ENCODE assay signal across 16 mouse cellular contexts in genomic region chr14:57724473-57724872, GRCm38 (mm10). TPM values are rescaled to one million over a fixed set of nuclear protein-coding genes. Genes with fewer than 3 reads are reported as not detected.
DNase-seq lines count a peak whose midpoint lies in the region; ATAC-seq and TF ChIP-seq lines count a peak whose summit lies in the region.
"Had no signal": no experiment of that assay in that cellular context is flagged by ENCODE, and none has a peak within 500 bp of the region (broad histone marks: within the 10 kb centered on the region; RNA-seq: fewer than 3 reads in every experiment).

No protein-coding gene starts in this region.

- H3K9ac ChIP-seq in forebrain, postnatal 0 days: no peak overlapping the region
- no peak overlapping the region for H3K9ac ChIP-seq in forebrain, embryonic 15.5 days (replicated peaks)
- H3K9ac ChIP-seq in lung, postnatal 0 days (replicated peaks; ENCODE audit: low read depth): no peak overlapping the region
- H3K9ac ChIP-seq: limb, embryonic 13.5 days had no signal

- no peak overlapping the region for H3K4me3 ChIP-seq in forebrain, postnatal 0 days (ENCODE audit: low read depth, low read length)
- H3K4me3 ChIP-seq in forebrain, embryonic 15.5 days: no peak overlapping the region
- no peak overlapping the region for H3K4me3 ChIP-seq in kidney, adult 2 months (ENCODE audit: insufficient read depth, low read depth, low read length)
- no peak overlapping the region for H3K4me3 ChIP-seq in lung, postnatal 0 days (ENCODE audit: low read depth, low read length)
- H3K4me3 ChIP-seq in lung, adult 2 months (replicated peaks; ENCODE audit: extremely low read depth, low read depth, low read length): no peak overlapping the region
- H3K4me3 ChIP-seq: forebrain, embryonic 10.5 days; limb, embryonic 13.5 days; midbrain, embryonic 10.5 days; myocyte had no signal

- TF ChIP-seq CTCF in forebrain, postnatal 0 days (IDR thresholded peaks at IDR 0.05; ENCODE audit: low read depth): no peak
- TF ChIP-seq CTCF in kidney, adult 2 months (conservative IDR thresholded peaks at IDR 0.05; ENCODE audit: insufficient read depth, insufficient read length, low read depth, low read length): no peak
- no peak for TF ChIP-seq CTCF in lung, postnatal 0 days (IDR thresholded peaks at IDR 0.05)
- no peak for TF ChIP-seq CTCF in lung, adult 2 months (IDR thresholded peaks at IDR 0.05; ENCODE audit: insufficient read depth, low read length)

- TF ChIP-seq POLR2A in kidney, adult 2 months (IDR thresholded peaks at IDR 0.05; ENCODE audit: low read depth, low read length): no peak
- TF ChIP-seq POLR2A in lung, adult 2 months (IDR thresholded peaks at IDR 0.05; ENCODE audit: borderline replicate concordance, extremely low read depth, low read depth, low read length): no peak

- ATAC-seq in forebrain, postnatal 0 days: peak; percentile 94
- no peak for ATAC-seq in forebrain, embryonic 15.5 days (replicated peaks)
- peak; percentile 78 for ATAC-seq in lung, postnatal 0 days
- ATAC-seq in CD4-positive, CD25-positive, alpha-beta regulatory T cell, adult 4 months: no peak

- H3K4me2 ChIP-seq in forebrain, postnatal 0 days (ENCODE audit: low read depth): no peak overlapping the region
- no peak overlapping the region for H3K4me2 ChIP-seq in forebrain, embryonic 15.5 days (replicated peaks)
- no peak overlapping the region for H3K4me2 ChIP-seq in lung, postnatal 0 days (replicated peaks; ENCODE audit: low read depth, low read length)
- H3K4me2 ChIP-seq: limb, embryonic 13.5 days had no signal

- peak overlapping the region; percentile 50; the same call in 1 of the 2 replicates for H3K27ac ChIP-seq in forebrain, postnatal 0 days (ENCODE audit: low read depth, low read length)
- H3K27ac ChIP-seq in forebrain, embryonic 15.5 days (replicated peaks): no peak overlapping the region
- H3K27ac ChIP-seq in kidney, adult 2 months (ENCODE audit: insufficient read depth, low read depth, low read length): peak overlapping the region; percentile 37; the same call in 1 of the 2 replicates
- H3K27ac ChIP-seq in lung, postnatal 0 days (ENCODE audit: low read length): no peak overlapping the region; the same call in 1 of the 2 replicates
- H3K27ac ChIP-seq: forebrain, embryonic 10.5 days; limb, embryonic 13.5 days; midbrain, embryonic 10.5 days had no signal

- no peak for TF ChIP-seq EP300 in lung, postnatal 0 days (IDR thresholded peaks at IDR 0.05)

- DNase-seq in forebrain, postnatal 0 days: peak; percentile 59
- DNase-seq in kidney, adult 2 months: no peak
- no peak for DNase-seq in kidney, adult 8-10 months
- peak; percentile 72 for DNase-seq in lung, postnatal 0 days (ENCODE audit: low spot score)
- no peak for DNase-seq in lung, adult 2 months
- DNase-seq in layer of hippocampus, postnatal 36 days: peak; percentile 49 to 55
- DNase-seq: adrenal gland, adult 2 months; cerebellum, adult 2 months had no signal

- WGBS in forebrain, postnatal 0 days: 49% methylated on average over 4 of the region's 4 CpGs
- WGBS in forebrain, embryonic 15.5 days: 71% methylated on average over 4 of the region's 4 CpGs
- 50% methylated on average over 4 of the region's 4 CpGs for WGBS in kidney, adult 2 months
- WGBS in lung, postnatal 0 days: 50% methylated on average over 4 of the region's 4 CpGs
- 58% methylated on average over 4 of the region's 4 CpGs for WGBS in lung, adult 2 months

- H3K9me3 ChIP-seq in forebrain, postnatal 0 days (ENCODE audit: low read length): no peaks in the 10 kb centered on the region
- no peaks in the 10 kb centered on the region for H3K9me3 ChIP-seq in forebrain, embryonic 15.5 days
- H3K9me3 ChIP-seq in lung, postnatal 0 days (ENCODE audit: low read length): no peaks in the 10 kb centered on the region
- H3K9me3 ChIP-seq: forebrain, embryonic 10.5 days; limb, embryonic 13.5 days had no signal

- no peaks in the 10 kb centered on the region for H3K4me1 ChIP-seq in forebrain, postnatal 0 days (ENCODE audit: insufficient read depth)
- H3K4me1 ChIP-seq in forebrain, embryonic 15.5 days: peaks cover 2% of the 10 kb centered on the region; the same call in 1 of the 2 replicates
- peaks cover 10% of the 10 kb centered on the region; the same call in 1 of the 2 replicates for H3K4me1 ChIP-seq in kidney, adult 2 months (ENCODE audit: control insufficient read depth, insufficient read depth, low read length)
- no peaks in the 10 kb centered on the region for H3K4me1 ChIP-seq in lung, postnatal 0 days (ENCODE audit: insufficient read depth, low read depth, low read length)
- H3K4me1 ChIP-seq in lung, adult 2 months (ENCODE audit: control insufficient read depth, insufficient read depth, low read length): peaks cover 20% of the 10 kb centered on the region
- H3K4me1 ChIP-seq: forebrain, embryonic 10.5 days; limb, embryonic 13.5 days had no signal

- H3K36me3 ChIP-seq in forebrain, postnatal 0 days (ENCODE audit: insufficient read depth): no peaks in the 10 kb centered on the region
- no peaks in the 10 kb centered on the region for H3K36me3 ChIP-seq in forebrain, embryonic 15.5 days
- H3K36me3 ChIP-seq in kidney, adult 2 months (ENCODE audit: control insufficient read depth, insufficient read depth, low read length): 0 out of 2 replicates have a peak, but pooled peaks cover 2% of the 10 kb centered on the region
- no peaks in the 10 kb centered on the region for H3K36me3 ChIP-seq in lung, postnatal 0 days (ENCODE audit: insufficient read depth, low read length)

- no peaks in the 10 kb centered on the region for H3K27me3 ChIP-seq in forebrain, postnatal 0 days (ENCODE audit: insufficient read depth, low read length)
- H3K27me3 ChIP-seq in forebrain, embryonic 15.5 days: no peaks in the 10 kb centered on the region
- no peaks in the 10 kb centered on the region for H3K27me3 ChIP-seq in kidney, adult 2 months (replicated peaks; ENCODE audit: control insufficient read depth, insufficient read depth, low read length)
- no peaks in the 10 kb centered on the region for H3K27me3 ChIP-seq in lung, postnatal 0 days (replicated peaks; ENCODE audit: insufficient read depth, low read length)
- H3K27me3 ChIP-seq: limb, embryonic 13.5 days had no signal

RNA-seq across cellular contexts. Expression of gene Gm49361, which starts 21.4 kb away (rescaled TPM):
- total RNA-seq in forebrain, postnatal 0 days (2014; rRNA removed): not detected in 2 replicates
- polyA plus RNA-seq in forebrain, postnatal 0 days (2015; fragmentation: Nextera tagmentation; extraction: Ambion mirVana): not detected in 2 replicates
- polyA plus RNA-seq in forebrain, embryonic 15.5 days (2015; fragmentation: Nextera tagmentation; extraction: Ambion mirVana): not detected in 2 replicates
- not detected in 2 replicates for polyA plus RNA-seq in kidney, adult 2 months (2012; rRNA removed)
- polyA plus RNA-seq in lung, postnatal 0 days (2015; fragmentation: Nextera tagmentation; extraction: Ambion mirVana): not detected in 2 replicates
- polyA plus RNA-seq in lung, adult 2 months (2012; rRNA removed): 2.2 TPM in 1 of 2 replicates, not detected in the other
- 1 to 10 TPM in 1 of 2 experiments, under 1 TPM in 1; 0.43 to 4.5 TPM for total RNA-seq in layer of hippocampus, postnatal 36 days (2021)
- polyA plus RNA-seq in CD4-positive, CD25-positive, alpha-beta regulatory T cell, adult 4 months (2017; shearing (Covaris generic)): not detected
- polyA plus RNA-seq: adrenal gland, adult 2 months; cerebellum, adult 2 months; forebrain, embryonic 10.5 days; heart, embryonic 14.5 days; limb, embryonic 13.5 days; liver, embryonic 16.5 days; midbrain, embryonic 10.5 days; myocyte had no signal

RNA-seq across cellular contexts. Expression of gene Lats2, which starts 33.7 kb away (rescaled TPM):
- 7.8 and 259 TPM in 2 replicates for total RNA-seq in forebrain, postnatal 0 days (2014; rRNA removed)
- 3.9 and 5.0 TPM in 2 replicates for polyA plus RNA-seq in forebrain, postnatal 0 days (2015; fragmentation: Nextera tagmentation; extraction: Ambion mirVana)
- polyA plus RNA-seq in forebrain, embryonic 15.5 days (2015; fragmentation: Nextera tagmentation; extraction: Ambion mirVana): 8.0 TPM in 2 replicates
- 31.1 and 35.9 TPM in 2 replicates for polyA plus RNA-seq in kidney, adult 2 months (2012; rRNA removed)
- 24.2 and 27.5 TPM in 2 replicates for polyA plus RNA-seq in lung, postnatal 0 days (2015; fragmentation: Nextera tagmentation; extraction: Ambion mirVana)
- polyA plus RNA-seq in lung, adult 2 months (2012; rRNA removed): 85.5 and 111 TPM in 2 replicates
- 10 to 100 TPM; 45.5 to 46.1 TPM for total RNA-seq in layer of hippocampus, postnatal 36 days (2021)
- 10 to 100 TPM; 25.6 to 25.8 TPM for polyA plus RNA-seq in CD4-positive, CD25-positive, alpha-beta regulatory T cell, adult 4 months (2017; shearing (Covaris generic))

RNA-seq across cellular contexts. Expression of gene Xpo4, which starts 59.2 kb away (rescaled TPM):
- total RNA-seq in forebrain, postnatal 0 days (2014; rRNA removed): 18.9 and 21.2 TPM in 2 replicates
- polyA plus RNA-seq in forebrain, postnatal 0 days (2015; fragmentation: Nextera tagmentation; extraction: Ambion mirVana): 6.0 and 8.5 TPM in 2 replicates
- polyA plus RNA-seq in forebrain, embryonic 15.5 days (2015; fragmentation: Nextera tagmentation; extraction: Ambion mirVana): 14.9 and 15.7 TPM in 2 replicates
- polyA plus RNA-seq in kidney, adult 2 months (2012; rRNA removed): 2.8 and 3.4 TPM in 2 replicates
- polyA plus RNA-seq in lung, postnatal 0 days (2015; fragmentation: Nextera tagmentation; extraction: Ambion mirVana): 6.4 and 7.0 TPM in 2 replicates
- 2.3 and 3.8 TPM in 2 replicates for polyA plus RNA-seq in lung, adult 2 months (2012; rRNA removed)
- 10 to 100 TPM; 13.4 to 13.9 TPM for total RNA-seq in layer of hippocampus, postnatal 36 days (2021)
- polyA plus RNA-seq in CD4-positive, CD25-positive, alpha-beta regulatory T cell, adult 4 months (2017; shearing (Covaris generic)): 10 to 100 TPM; 26.9 to 29.6 TPM

Comparison
In these comparisons a context has a peak if more than half of its experiments do, and no peak if none do; other contexts are left out.
1. ATAC-seq: peak in forebrain, postnatal 0 days (single experiment) and lung, postnatal 0 days (single experiment); none in forebrain, embryonic 15.5 days (single experiment) and CD4-positive, CD25-positive, alpha-beta regulatory T cell, adult 4 months (single experiment).
2. DNase-seq: peak in forebrain, postnatal 0 days (single experiment), lung, postnatal 0 days (single experiment) and layer of hippocampus, postnatal 36 days (2 of 2); none in kidney, adult 2 months (single experiment), kidney, adult 8-10 months (0 of 2) and lung, adult 2 months (single experiment).
3. H3K27ac ChIP-seq: peak in forebrain, postnatal 0 days (single experiment) and kidney, adult 2 months (single experiment); none in forebrain, embryonic 15.5 days (single experiment) and lung, postnatal 0 days (single experiment).